In genomic region chr19:53424629-53425028, GRCm38 (mm10) we compare ENCODE assay signal across 9 mouse cellular contexts. TPM values are rescaled to one million over a fixed set of nuclear protein-coding genes. Genes with fewer than 3 reads are reported as not detected.
A peak's percentile ranks its signal among the peaks of the same experiment; 100 is the strongest.
DNase-seq lines count a peak whose midpoint lies in the region; ATAC-seq lines count a peak whose summit lies in the region.
"Had no signal": no experiment of that assay in that cellular context is flagged by ENCODE, and none has a peak within 500 bp of the region (broad histone marks: within the 10 kb centered on the region; RNA-seq: fewer than 3 reads in every experiment).

No protein-coding gene starts in this region.

- H3K36me3 ChIP-seq in heart, embryonic 10.5 days: no peaks in the 10 kb centered on the region
- H3K36me3 ChIP-seq in midbrain, embryonic 11.5 days (ENCODE audit: control insufficient read depth, insufficient read depth, low read length): no peaks in the 10 kb centered on the region

- no peaks in the 10 kb centered on the region for H3K27me3 ChIP-seq in heart, embryonic 10.5 days (ENCODE audit: insufficient read depth, poor library complexity, severe bottlenecking)
- 0 out of 2 replicates have a peak, but pooled peaks cover 2% of the 10 kb centered on the region for H3K27me3 ChIP-seq in midbrain, embryonic 11.5 days (ENCODE audit: control insufficient read depth, insufficient read depth, low read length)

- H3K9me3 ChIP-seq in heart, embryonic 10.5 days: no peaks in the 10 kb centered on the region
- H3K9me3 ChIP-seq in midbrain, embryonic 11.5 days (ENCODE audit: control insufficient read depth, low read length): no peaks in the 10 kb centered on the region

- H3K27ac ChIP-seq in heart, embryonic 10.5 days: peak overlapping the region; percentile 75
- H3K27ac ChIP-seq in midbrain, embryonic 11.5 days (ENCODE audit: low read depth, low read length): no peak overlapping the region

- no peak overlapping the region for H3K4me2 ChIP-seq in midbrain, embryonic 11.5 days

- peaks cover 60% of the 10 kb centered on the region for H3K4me1 ChIP-seq in heart, embryonic 10.5 days
- H3K4me1 ChIP-seq in midbrain, embryonic 11.5 days (ENCODE audit: control insufficient read depth, insufficient read depth, low read length): peaks cover 3% of the 10 kb centered on the region

- no peak overlapping the region for H3K9ac ChIP-seq in midbrain, embryonic 11.5 days (ENCODE audit: low read length)

- DNase-seq in T-cell, adult 2 months (ENCODE audit: low spot score): peak; percentile 98
- DNase-seq in heart, embryonic 10.5 days (ENCODE audit: low spot score): no peak
- peak; percentile 66 for DNase-seq in kidney, postnatal 14 days
- DNase-seq in thymus, postnatal 4 days: peak; percentile 86
- no peak for DNase-seq in midbrain, embryonic 11.5 days (ENCODE audit: low spot score, missing footprints)
- no peak for DNase-seq in testis, postnatal 14 days (ENCODE audit: low spot score)
- DNase-seq in cerebellum, postnatal 10 days: no peak

- H3K4me3 ChIP-seq in heart, embryonic 10.5 days: no peak overlapping the region
- H3K4me3 ChIP-seq in midbrain, embryonic 11.5 days (ENCODE audit: low read depth, low read length): no peak overlapping the region

- WGBS in heart, embryonic 10.5 days: 49% methylated on average over 18 of the region's 18 CpGs
- 71% methylated on average over 18 of the region's 18 CpGs for WGBS in midbrain, embryonic 11.5 days

- ATAC-seq in megakaryocyte, adult 5-6 weeks (ENCODE audit: poor library complexity, severe bottlenecking): peak; percentile 65
- no peak for ATAC-seq in midbrain, embryonic 11.5 days (ENCODE audit: low FRiP score)

RNA-seq across cellular contexts. Expression of gene Smndc1, which starts 34.3 kb away (rescaled TPM):
- polyA plus RNA-seq in heart, embryonic 10.5 days (2016; fragmentation: Nextera tagmentation; extraction: Ambion mirVana): 27.6 and 31.7 TPM in 2 replicates
- 49.3 and 68.2 TPM in 2 replicates for total RNA-seq in megakaryocyte, adult 5-6 weeks (2015)
- total RNA-seq in megakaryocyte, adult 5-6 weeks (2017): 22.2 and 26.3 TPM in 2 replicates
- 61.2 and 65.5 TPM in 2 replicates for polyA plus RNA-seq in midbrain, embryonic 11.5 days (2014; fragmentation: Nextera tagmentation; extraction: Ambion mirVana)

RNA-seq across cellular contexts. Expression of gene Gm10197, which starts 53.1 kb away (rescaled TPM):
- not detected in 2 replicates for polyA plus RNA-seq in heart, embryonic 10.5 days (2016; fragmentation: Nextera tagmentation; extraction: Ambion mirVana)
- total RNA-seq in megakaryocyte, adult 5-6 weeks (2015): not detected in 2 replicates
- not detected in 2 replicates for total RNA-seq in megakaryocyte, adult 5-6 weeks (2017)
- polyA plus RNA-seq in midbrain, embryonic 11.5 days (2014; fragmentation: Nextera tagmentation; extraction: Ambion mirVana): not detected in 2 replicates
- polyA plus RNA-seq: cortical plate, adult 2 months had no signal

Comparison
In these comparisons a context has a peak if more than half of its experiments do, and no peak if none do; other contexts are left out.
1. DNase-seq: peak in T-cell, adult 2 months (single experiment), kidney, postnatal 14 days (single experiment) and thymus, postnatal 4 days (single experiment); none in heart, embryonic 10.5 days (single experiment), midbrain, embryonic 11.5 days (single experiment), testis, postnatal 14 days (single experiment) and cerebellum, postnatal 10 days (0 of 2).